Mouse (Mus musculus) midbrain, embryonic 14.5 days (tissue): ENCODE data around the gene Trmo. TPM values are rescaled to one million over a fixed set of nuclear protein-coding genes. Genes with fewer than 3 reads are reported as not detected.

Experiments
- ATAC-seq: fragments of 200-750 bp; cut with Nextera tagmentation; 2 replicates; pipeline ENCODE4 v1.8.0; 2017; ENCODE audit warnings: moderate number of reproducible peaks, moderate library complexity; ENCODE audit not compliant: low FRiP score, low TSS enrichment
- DNase-seq: peaks from one replicate; pipeline ENCODE4 v3.0.0-alpha.2; 2015
- H3K27ac ChIP-seq: fragments of 300-500 bp; sonication (generic); replicated peaks from 2 replicates; pipeline ENCODE4 v1.5.1; 2014; ENCODE audit warnings: mild to moderate bottlenecking, low read depth, low read length, moderate library complexity
- H3K27me3 ChIP-seq: fragments of 300-500 bp; sonication (generic); 2 replicates; pipeline ENCODE4 v1.6.1; 2014; ENCODE audit warnings: low read length, control low read depth, mixed read lengths; ENCODE audit not compliant: control insufficient read depth, insufficient read depth
- H3K36me3 ChIP-seq: fragments of 300-500 bp; sonication (generic); 2 replicates; pipeline ENCODE4 v1.6.1; 2014; ENCODE audit warnings: low read length, control low read depth; ENCODE audit not compliant: control insufficient read depth, insufficient read depth
- H3K4me1 ChIP-seq: fragments of 300-500 bp; sonication (generic); 2 replicates; pipeline ENCODE4 v1.6.1; 2014; ENCODE audit warnings: mild to moderate bottlenecking, antibody characterized with exemption, low read length, control low read depth; ENCODE audit not compliant: control insufficient read depth, insufficient read depth
- H3K4me2 ChIP-seq: fragments of 300-500 bp; sonication (generic); 2 replicates; pipeline ENCODE4 v1.6.1; 2014; ENCODE audit warnings: mild to moderate bottlenecking, low read length, moderate library complexity
- H3K4me3 ChIP-seq: fragments of 300-500 bp; sonication (generic); replicated peaks from 2 replicates; pipeline ENCODE4 v1.5.1; 2014; ENCODE audit warnings: low read depth, low read length
- H3K9ac ChIP-seq: fragments of 300-500 bp; sonication (generic); replicated peaks from 2 replicates; pipeline ENCODE4 v1.6.1; 2014; ENCODE audit warnings: mild to moderate bottlenecking, low read length, moderate library complexity
- H3K9me3 ChIP-seq: fragments of 300-500 bp; sonication (generic); 2 replicates; pipeline ENCODE4 v1.6.1; 2016; ENCODE audit warnings: low read length, control low read depth, mixed read lengths; ENCODE audit not compliant: control insufficient read depth
- WGBS: fragments of 180-500 bp; shearing (Covaris S2); extraction: QIAGEN DNeasy Blood & Tissue Kit; methylation state at CpG from one replicate; pipeline ENCODE4 v1.1.7; 2014; 5-methylcytosine and 5-hydroxymethylcytosine counted together
- polyA plus RNA-seq: library from polyadenylated mRNA; unstranded; fragments of >200 nt; fragmentation: Nextera tagmentation; extraction: Ambion mirVana; gene quantifications from 2 replicates; pipeline ENCODE4 v1.2.1, GENCODE M21; 2014

Trmo gene
- polyA plus RNA-seq, 1 experiment from 2014 or later: 10.1 TPM

DNA sequence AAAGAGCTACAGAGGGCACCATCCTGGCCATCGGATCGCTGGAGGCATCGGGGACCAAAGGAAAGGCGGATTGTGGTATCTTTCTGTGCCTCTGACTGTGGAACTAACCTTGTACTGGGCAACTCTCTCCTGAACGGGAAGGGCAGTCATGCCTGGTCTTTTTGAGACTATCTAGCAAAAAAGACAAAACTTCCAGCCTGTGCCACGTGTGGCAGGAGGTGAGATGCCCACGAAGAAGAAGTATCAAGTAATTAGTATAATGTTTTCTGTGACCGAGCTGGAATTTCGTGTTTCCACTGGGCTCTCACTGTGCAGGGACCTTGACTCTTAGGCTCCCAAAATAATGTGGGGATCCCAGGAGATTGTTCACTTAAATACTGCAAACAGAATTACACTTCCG lies 50.2 kb downstream of the Trmo start:
- no peak for DNase-seq
- Histone ChIP-seq H3K4me1 (no peaks in the 10 kb centered on the region), H3K9me3 (no peaks in the 10 kb centered on the region), H3K36me3 (no peaks in the 10 kb centered on the region), H3K27ac (no peak overlapping the region), H3K4me2 (no peak overlapping the region), H3K4me3 (no peak overlapping the region), H3K9ac (no peak overlapping the region), H3K27me3 (peaks cover 76% of the 10 kb centered on the region)
- no peak for ATAC-seq
- 9% methylated on average over 10 of the region's 10 CpGs for WGBS

DNA sequence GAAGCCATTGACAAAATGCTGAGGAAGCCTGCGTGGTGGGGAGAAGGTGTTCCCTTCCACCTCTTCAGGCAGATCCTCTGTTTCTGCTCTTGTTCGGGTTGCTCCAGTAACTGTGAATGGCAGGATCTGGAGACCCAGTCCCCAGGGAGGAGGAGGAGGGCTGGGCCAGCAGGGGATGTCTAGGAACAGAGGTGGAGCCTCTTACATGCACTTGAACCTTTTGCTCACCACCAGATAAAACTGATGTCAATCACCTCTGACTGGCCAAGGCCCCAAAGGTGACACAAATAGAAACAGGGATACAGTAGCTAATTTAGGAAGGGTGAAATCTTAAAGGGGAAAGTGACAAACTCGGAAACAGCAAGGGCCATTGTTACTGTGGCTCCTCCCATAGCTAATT lies 51.2 kb downstream of the Trmo start:
- H3K27me3 ChIP-seq: peaks cover 65% of the 10 kb centered on the region
- no peaks in the 10 kb centered on the region for H3K9me3 ChIP-seq
- no peaks in the 10 kb centered on the region for H3K4me1 ChIP-seq
- 3% methylated on average over 3 of the region's 3 CpGs for WGBS
- DNase-seq (no peak), ATAC-seq (no peak)
- no peak overlapping the region for H3K27ac ChIP-seq
- H3K4me2 ChIP-seq: no peak overlapping the region
- no peak overlapping the region for H3K4me3 ChIP-seq
- no peaks in the 10 kb centered on the region for H3K36me3 ChIP-seq
- H3K9ac ChIP-seq: no peak overlapping the region

DNA sequence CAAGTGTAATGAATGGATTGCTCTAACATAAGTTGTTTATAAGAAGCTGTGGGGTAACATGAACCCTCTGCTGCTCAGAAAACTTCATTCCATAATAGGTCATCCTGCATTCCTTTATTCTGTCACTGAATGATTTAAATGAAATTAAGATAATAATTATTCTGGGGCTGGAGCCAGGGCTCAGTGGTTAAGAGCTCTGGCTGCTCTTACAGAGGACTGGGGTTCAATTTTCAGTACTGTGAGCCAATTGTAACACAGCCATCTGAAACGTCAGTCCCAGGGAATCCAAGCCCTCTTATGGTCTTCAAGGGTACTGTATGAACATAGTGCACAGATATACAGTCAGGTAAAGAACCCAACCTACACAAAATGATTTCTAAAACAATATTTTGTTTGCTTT lies 53.4 kb downstream of the Trmo start:
- no peaks in the 10 kb centered on the region for H3K4me1 ChIP-seq
- H3K9ac ChIP-seq: no peak overlapping the region
- H3K27ac ChIP-seq: no peak overlapping the region
- no peaks in the 10 kb centered on the region for H3K9me3 ChIP-seq
- DNase-seq: no peak
- 30% methylated on average over 1 of the region's 1 CpGs for WGBS
- peaks cover 44% of the 10 kb centered on the region for H3K27me3 ChIP-seq
- no peak for ATAC-seq
- no peak overlapping the region for H3K4me2 ChIP-seq
- H3K4me3 ChIP-seq: no peak overlapping the region
- H3K36me3 ChIP-seq: no peaks in the 10 kb centered on the region

DNA sequence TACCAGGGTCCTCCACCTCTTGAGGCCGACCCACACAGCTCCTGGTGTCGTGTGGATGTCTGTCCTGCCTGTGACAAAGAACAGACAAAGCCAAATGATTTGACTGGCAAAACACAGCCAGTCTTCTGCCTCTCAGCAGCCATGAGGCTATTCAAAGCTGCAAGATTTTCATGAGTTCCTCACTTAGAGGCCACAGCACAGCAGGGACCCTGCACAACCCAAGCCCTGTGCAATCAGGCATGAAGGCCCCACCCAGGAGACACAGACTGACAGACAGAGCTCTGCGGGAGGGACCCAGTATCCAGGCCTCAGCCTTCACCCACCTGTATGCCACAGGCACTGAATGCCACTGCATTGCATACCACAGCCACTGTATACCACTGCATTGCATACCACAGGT lies 60.3 kb downstream of the Trmo start:
- Histone ChIP-seq H3K36me3 (no peaks in the 10 kb centered on the region), H3K9me3 (no peaks in the 10 kb centered on the region), H3K4me2 (no peak overlapping the region), H3K4me3 (no peak overlapping the region), H3K9ac (no peak overlapping the region), H3K4me1 (no peaks in the 10 kb centered on the region), H3K27ac (no peak overlapping the region), H3K27me3 (no peaks in the 10 kb centered on the region)
- WGBS: 23% methylated on average over 3 of the region's 3 CpGs
- no peak for ATAC-seq
- no peak for DNase-seq

Other genes starting within 250 kb of the Trmo start
- gene Xpa, start 193.1 kb downstream of the Trmo start, polyA plus RNA-seq: 33.3 and 34.5 TPM in 2 replicates
- not detected in 2 replicates for gene Foxe1, start 45.8 kb downstream of the Trmo start, polyA plus RNA-seq
- 0.12 TPM in 1 of 2 replicates, not detected in the other for gene Hemgn, start 24.1 kb upstream of the Trmo start, polyA plus RNA-seq
- 64.0 and 70.4 TPM in 2 replicates for gene Anp32b, start 61.5 kb upstream of the Trmo start, polyA plus RNA-seq
- gene Nans, start 99.8 kb upstream of the Trmo start, polyA plus RNA-seq: 47.3 and 47.5 TPM in 2 replicates
- gene Trim14, start 146.7 kb upstream of the Trmo start, polyA plus RNA-seq: 0.96 and 2.4 TPM in 2 replicates
- 5.1 and 5.4 TPM in 2 replicates for gene Coro2a, start 212.8 kb upstream of the Trmo start, polyA plus RNA-seq